Mouse (Mus musculus): Measurements from ENCODE around the gene Slc38a9. TPM values are rescaled to one million over a fixed set of nuclear protein-coding genes. Genes with fewer than 3 reads are reported as not detected.
A peak's percentile ranks its signal among the peaks of the same experiment; 100 is the strongest.

Gene Slc38a9
- 10.2 and 11.5 TPM in 2 replicates for polyA plus RNA-seq (2011; ENCODE audit: insufficient read length, low read depth, missing spikeins)

GRCm38 (mm10) chr13:112660574-112661381, at the start of gene Slc38a9:
TSS of gene Slc38a9 (plus strand) at chr13:112660751.
- TF ChIP-seq POLR2A (IDR thresholded peaks at IDR 0.05; ENCODE audit: low read depth, low read length) (peak; percentile 66), CTCF (IDR thresholded peaks at IDR 0.05; ENCODE audit: borderline replicate concordance, insufficient read depth, low read length) (no peak)
- H3K4me3 ChIP-seq (ENCODE audit: insufficient read depth, low read length), result peak within 1 kb of the TSS; percentile 76
- H3K27ac ChIP-seq (ENCODE audit: insufficient read depth, low read length), result no peak within 1 kb of the TSS
- no peaks in the 10 kb centered on the region for H3K4me1 ChIP-seq (ENCODE audit: control insufficient read depth, insufficient read depth, low read length)

- Histone ChIP-seq H3K4me1 (ENCODE audit: control insufficient read depth, insufficient read depth, low read length) (no peaks in the 10 kb centered on the region), H3K4me3 (ENCODE audit: insufficient read depth, low read length) (no peak overlapping the region)
- TF ChIP-seq CTCF (IDR thresholded peaks at IDR 0.05; ENCODE audit: borderline replicate concordance, insufficient read depth, low read length), result no peak
- no peak for TF ChIP-seq POLR2A (IDR thresholded peaks at IDR 0.05; ENCODE audit: low read depth, low read length)
Measured at GRCm38 (mm10) chr13:112621592-112621991, 39.0 kb upstream of the Slc38a9 start.

GRCm38 (mm10) chr13:112623656-112624055, 36.9 kb upstream of the Slc38a9 start:
- H3K27ac ChIP-seq (ENCODE audit: insufficient read depth, low read length), result no peak overlapping the region
- no peak for TF ChIP-seq POLR2A (IDR thresholded peaks at IDR 0.05; ENCODE audit: low read depth, low read length)
- no peak for TF ChIP-seq CTCF (IDR thresholded peaks at IDR 0.05; ENCODE audit: borderline replicate concordance, insufficient read depth, low read length)
- H3K4me1 ChIP-seq (ENCODE audit: control insufficient read depth, insufficient read depth, low read length), result no peaks in the 10 kb centered on the region

More at GRCm38 (mm10) chr13:112621592-112621991, 39.0 kb upstream of the Slc38a9 start:
- no peak overlapping the region for H3K27ac ChIP-seq (ENCODE audit: insufficient read depth, low read length)

GRCm38 (mm10) chr13:112624622-112625021, 35.9 kb upstream of the Slc38a9 start:
- TF ChIP-seq POLR2A (IDR thresholded peaks at IDR 0.05; ENCODE audit: low read depth, low read length), result no peak
- TF ChIP-seq CTCF (IDR thresholded peaks at IDR 0.05; ENCODE audit: borderline replicate concordance, insufficient read depth, low read length), result no peak
- Histone ChIP-seq H3K27ac (ENCODE audit: insufficient read depth, low read length) (no peak overlapping the region), H3K4me3 (ENCODE audit: insufficient read depth, low read length) (no peak overlapping the region), H3K4me1 (ENCODE audit: control insufficient read depth, insufficient read depth, low read length) (no peaks in the 10 kb centered on the region)

More at GRCm38 (mm10) chr13:112623656-112624055, 36.9 kb upstream of the Slc38a9 start:
- H3K4me3 ChIP-seq (ENCODE audit: insufficient read depth, low read length), result no peak overlapping the region

- Histone ChIP-seq H3K4me1 (ENCODE audit: control insufficient read depth, insufficient read depth, low read length) (no peaks in the 10 kb centered on the region), H3K27ac (ENCODE audit: insufficient read depth, low read length) (no peak overlapping the region), H3K4me3 (ENCODE audit: insufficient read depth, low read length) (no peak overlapping the region)
- TF ChIP-seq POLR2A (IDR thresholded peaks at IDR 0.05; ENCODE audit: low read depth, low read length), result no peak
- no peak for TF ChIP-seq CTCF (IDR thresholded peaks at IDR 0.05; ENCODE audit: borderline replicate concordance, insufficient read depth, low read length)
Measured at GRCm38 (mm10) chr13:112625566-112625965, 35.0 kb upstream of the Slc38a9 start.

- TF ChIP-seq CTCF (IDR thresholded peaks at IDR 0.05; ENCODE audit: borderline replicate concordance, insufficient read depth, low read length) (no peak), POLR2A (IDR thresholded peaks at IDR 0.05; ENCODE audit: low read depth, low read length) (no peak)
- Histone ChIP-seq H3K27ac (ENCODE audit: insufficient read depth, low read length) (no peak overlapping the region), H3K4me3 (ENCODE audit: insufficient read depth, low read length) (no peak overlapping the region), H3K4me1 (ENCODE audit: control insufficient read depth, insufficient read depth, low read length) (no peaks in the 10 kb centered on the region)
Measured at GRCm38 (mm10) chr13:112635174-112635837, 25.2 kb upstream of the Slc38a9 start.

- H3K4me1 ChIP-seq (ENCODE audit: control insufficient read depth, insufficient read depth, low read length), result no peaks in the 10 kb centered on the region
- TF ChIP-seq CTCF (IDR thresholded peaks at IDR 0.05; ENCODE audit: borderline replicate concordance, insufficient read depth, low read length) (no peak), POLR2A (IDR thresholded peaks at IDR 0.05; ENCODE audit: low read depth, low read length) (no peak)
- H3K27ac ChIP-seq (ENCODE audit: insufficient read depth, low read length), result no peak overlapping the region
- H3K4me3 ChIP-seq (ENCODE audit: insufficient read depth, low read length), result no peak overlapping the region
Measured at GRCm38 (mm10) chr13:112636498-112636897, 24.1 kb upstream of the Slc38a9 start.

GRCm38 (mm10) chr13:112639111-112639510, 21.4 kb upstream of the Slc38a9 start:
- TF ChIP-seq CTCF (IDR thresholded peaks at IDR 0.05; ENCODE audit: borderline replicate concordance, insufficient read depth, low read length), result no peak
- TF ChIP-seq POLR2A (IDR thresholded peaks at IDR 0.05; ENCODE audit: low read depth, low read length), result no peak
- Histone ChIP-seq H3K4me3 (ENCODE audit: insufficient read depth, low read length) (no peak overlapping the region), H3K4me1 (ENCODE audit: control insufficient read depth, insufficient read depth, low read length) (no peaks in the 10 kb centered on the region), H3K27ac (ENCODE audit: insufficient read depth, low read length) (no peak overlapping the region)

GRCm38 (mm10) chr13:112642897-112643296, 17.7 kb upstream of the Slc38a9 start:
- no peak for TF ChIP-seq POLR2A (IDR thresholded peaks at IDR 0.05; ENCODE audit: low read depth, low read length)
- TF ChIP-seq CTCF (IDR thresholded peaks at IDR 0.05; ENCODE audit: borderline replicate concordance, insufficient read depth, low read length), result no peak
- no peak overlapping the region for H3K4me3 ChIP-seq (ENCODE audit: insufficient read depth, low read length)
- H3K4me1 ChIP-seq (ENCODE audit: control insufficient read depth, insufficient read depth, low read length), result no peaks in the 10 kb centered on the region
- no peak overlapping the region for H3K27ac ChIP-seq (ENCODE audit: insufficient read depth, low read length)

GRCm38 (mm10) chr13:112644996-112645395, 15.6 kb upstream of the Slc38a9 start:
- Histone ChIP-seq H3K4me3 (ENCODE audit: insufficient read depth, low read length) (no peak overlapping the region), H3K4me1 (ENCODE audit: control insufficient read depth, insufficient read depth, low read length) (no peaks in the 10 kb centered on the region), H3K27ac (ENCODE audit: insufficient read depth, low read length) (no peak overlapping the region)
- TF ChIP-seq POLR2A (IDR thresholded peaks at IDR 0.05; ENCODE audit: low read depth, low read length) (no peak), CTCF (IDR thresholded peaks at IDR 0.05; ENCODE audit: borderline replicate concordance, insufficient read depth, low read length) (no peak)
